Mouse (Mus musculus) embryonic facial prominence, embryonic 14.5 days (tissue): Measurements from ENCODE around the gene Fbxl19. TPM values are rescaled to one million over a fixed set of nuclear protein-coding genes. Genes with fewer than 3 reads are reported as not detected.

ENCODE experiments used
- ATAC-seq: fragments of 200-750 bp; cut with Nextera tagmentation; 2 replicates; pipeline ENCODE4 v1.8.0; 2017; ENCODE audit warnings: low read depth, moderate number of reproducible peaks, moderate TSS enrichment
- DNase-seq: peaks from one replicate; pipeline ENCODE4 v3.0.0-alpha.2; 2015; ENCODE audit warnings: low spot score
- H3K27ac ChIP-seq: fragments of 300-500 bp; sonication (generic); replicated peaks from 2 replicates; pipeline ENCODE4 v1.5.1; 2014; ENCODE audit warnings: low read depth, mild to moderate bottlenecking, low read length, moderate library complexity
- H3K27me3 ChIP-seq: fragments of 300-500 bp; sonication (generic); replicated peaks from 2 replicates; pipeline ENCODE4 v1.6.1; 2014; ENCODE audit warnings: low read length; ENCODE audit not compliant: control insufficient read depth, insufficient read depth
- H3K36me3 ChIP-seq: fragments of 300-500 bp; sonication (generic); 2 replicates; pipeline ENCODE4 v1.6.1; 2014; ENCODE audit warnings: low read length, mixed read lengths; ENCODE audit not compliant: control insufficient read depth, insufficient read depth
- H3K4me1 ChIP-seq: fragments of 300-500 bp; sonication (generic); 2 replicates; pipeline ENCODE4 v1.6.1; 2014; ENCODE audit warnings: antibody characterized with exemption, low read length; ENCODE audit not compliant: control insufficient read depth, insufficient read depth
- H3K4me2 ChIP-seq: fragments of 300-500 bp; sonication (generic); 2 replicates; pipeline ENCODE4 v1.6.1; 2014; ENCODE audit warnings: low read depth, mild to moderate bottlenecking, low read length, moderate library complexity, mixed read lengths
- H3K4me3 ChIP-seq: fragments of 300-500 bp; sonication (generic); 2 replicates; pipeline ENCODE4 v1.5.1; 2014; ENCODE audit warnings: low read depth, mild to moderate bottlenecking, low read length
- H3K9ac ChIP-seq: fragments of 300-500 bp; sonication (generic); 2 replicates; pipeline ENCODE4 v1.6.1; 2014; ENCODE audit warnings: low read depth, mild to moderate bottlenecking, low read length, moderate library complexity, mixed read lengths
- H3K9me3 ChIP-seq: fragments of 300-500 bp; sonication (generic); 2 replicates; pipeline ENCODE4 v1.6.1; 2016; ENCODE audit warnings: low read length; ENCODE audit not compliant: control insufficient read depth
- WGBS: fragments of 180-500 bp; shearing (Covaris S2); extraction: QIAGEN DNeasy Blood & Tissue Kit; methylation state at CpG from one replicate; pipeline ENCODE4 v1.1.7; 2014; 5-methylcytosine and 5-hydroxymethylcytosine counted together
- polyA plus RNA-seq: library from polyadenylated mRNA; unstranded; fragments of >200 nt; fragmentation: Nextera tagmentation; extraction: Ambion mirVana; gene quantifications from 2 replicates; pipeline ENCODE4 v1.2.1, GENCODE M21; 2014

Fbxl19 gene
- polyA plus RNA-seq, 1 experiment from 2014 or later: 3.0 TPM

GRCm38 (mm10) chr7:127768346-127768996 is 24.1 kb downstream of the Fbxl19 start:
- WGBS: 55% methylated on average over 11 of the region's 13 CpGs
- H3K4me1 ChIP-seq: peaks cover 14% of the 10 kb centered on the region; the same call in 1 of the 2 replicates
- H3K9ac ChIP-seq: no peak overlapping the region
- peak overlapping the region; percentile 89; the same call in 1 of the 2 replicates for H3K4me2 ChIP-seq
- H3K9me3 ChIP-seq: no peaks in the 10 kb centered on the region
- H3K27me3 ChIP-seq: no peaks in the 10 kb centered on the region
- no peak for DNase-seq
- peaks cover 46% of the 10 kb centered on the region for H3K36me3 ChIP-seq
- ATAC-seq: no peak
- 0 out of 2 replicates have a peak overlapping the region, but pooled peaks have one; percentile 70 for H3K4me3 ChIP-seq
- peak overlapping the region; percentile 93; the same call in 1 of the 2 replicates for H3K27ac ChIP-seq

GRCm38 (mm10) chr7:127768997-127769593 is 24.8 kb downstream of the Fbxl19 start:
- WGBS: 1% methylated on average over 16 of the region's 16 CpGs

DNA sequence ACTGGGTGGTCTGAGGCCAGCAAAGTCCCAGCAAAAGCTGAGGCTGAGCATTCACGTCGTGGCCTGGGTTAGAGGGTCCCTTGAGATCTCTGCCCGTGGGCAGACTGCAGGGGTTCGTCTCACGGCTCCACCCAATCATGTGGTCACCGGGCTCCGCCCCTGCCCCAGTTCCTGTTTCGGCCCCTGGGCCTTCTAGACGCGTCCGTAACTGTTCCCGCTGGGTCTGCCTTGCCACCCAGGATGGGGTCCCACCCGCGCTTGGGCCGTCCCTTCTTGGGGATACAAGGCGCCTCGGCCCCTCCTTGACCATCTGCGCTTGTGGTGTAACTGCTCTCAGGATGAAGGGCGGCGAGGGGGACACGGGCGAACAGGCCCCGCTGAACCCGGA is 25.3 kb downstream of the Fbxl19 start, which contains the start of gene Orai3:
Gene Orai3 (plus strand): TSS at position 165 of the 388 bp plus-strand sequence.
- Histone ChIP-seq H3K9ac (peak within 1 kb of the TSS; percentile 90), H3K4me1 (peaks cover 14% of the 10 kb centered on the region; the same call in 1 of the 2 replicates), H3K27ac (peak within 1 kb of the TSS; percentile 93), H3K27me3 (no peaks in the 10 kb centered on the region), H3K36me3 (peaks cover 39% of the 10 kb centered on the region), H3K4me2 (peak within 1 kb of the TSS; percentile 89), H3K9me3 (no peaks in the 10 kb centered on the region), H3K4me3 (peak within 1 kb of the TSS; percentile 70)
- ATAC-seq (peak; percentile 77), DNase-seq (peak; percentile 93)
- under 1% methylated on average over 18 of the region's 24 CpGs for WGBS

More at GRCm38 (mm10) chr7:127768997-127769593, 24.8 kb downstream of the Fbxl19 start:
- Histone ChIP-seq H3K36me3 (peaks cover 40% of the 10 kb centered on the region), H3K27ac (peak overlapping the region; percentile 93), H3K4me2 (peak overlapping the region; percentile 89), H3K4me1 (peaks cover 14% of the 10 kb centered on the region; the same call in 1 of the 2 replicates), H3K4me3 (peak overlapping the region; percentile 70), H3K9ac (peak overlapping the region; percentile 90), H3K27me3 (no peaks in the 10 kb centered on the region), H3K9me3 (no peaks in the 10 kb centered on the region)
- DNase-seq: peak; percentile 99
- peak; percentile 90 for ATAC-seq

- ATAC-seq (peak; percentile 7), DNase-seq (peak; percentile 29)
- 3% methylated on average over 24 of the region's 27 CpGs for WGBS
- H3K9me3 ChIP-seq: no peaks in the 10 kb centered on the region
- peaks cover 34% of the 10 kb centered on the region for H3K36me3 ChIP-seq
- peaks cover 14% of the 10 kb centered on the region; the same call in 1 of the 2 replicates for H3K4me1 ChIP-seq
- peak overlapping the region; percentile 70 for H3K4me3 ChIP-seq
- H3K27ac ChIP-seq: peak overlapping the region; percentile 93
- no peaks in the 10 kb centered on the region for H3K27me3 ChIP-seq
- peak overlapping the region; percentile 90 for H3K9ac ChIP-seq
- peak overlapping the region; percentile 89 for H3K4me2 ChIP-seq
Observed at GRCm38 (mm10) chr7:127770039-127770905, 25.9 kb downstream of the Fbxl19 start.

GRCm38 (mm10) chr7:127771262-127771661 is 26.9 kb downstream of the Fbxl19 start:
- no peak overlapping the region for H3K27ac ChIP-seq
- peaks cover 14% of the 10 kb centered on the region; the same call in 1 of the 2 replicates for H3K4me1 ChIP-seq
- H3K4me3 ChIP-seq: peak overlapping the region; percentile 70; the same call in 1 of the 2 replicates
- DNase-seq (no peak), ATAC-seq (no peak)
- no peaks in the 10 kb centered on the region for H3K27me3 ChIP-seq
- H3K9ac ChIP-seq: 0 out of 2 replicates have a peak overlapping the region, but pooled peaks have one; percentile 90
- WGBS: 77% methylated on average over 5 of the region's 5 CpGs
- peak overlapping the region; percentile 89 for H3K4me2 ChIP-seq
- peaks cover 24% of the 10 kb centered on the region for H3K36me3 ChIP-seq
- H3K9me3 ChIP-seq: no peaks in the 10 kb centered on the region

- DNase-seq (no peak), ATAC-seq (no peak)
- H3K9me3 ChIP-seq: no peaks in the 10 kb centered on the region
- WGBS: 71% methylated on average over 3 of the region's 3 CpGs
- peaks cover 14% of the 10 kb centered on the region; the same call in 1 of the 2 replicates for H3K4me1 ChIP-seq
- H3K27me3 ChIP-seq: no peaks in the 10 kb centered on the region
- no peak overlapping the region for H3K4me3 ChIP-seq
- H3K4me2 ChIP-seq: no peak overlapping the region
- no peak overlapping the region for H3K27ac ChIP-seq
- peaks cover 18% of the 10 kb centered on the region for H3K36me3 ChIP-seq
- H3K9ac ChIP-seq: no peak overlapping the region
Observed at GRCm38 (mm10) chr7:127772080-127772479, 27.7 kb downstream of the Fbxl19 start.

GRCm38 (mm10) chr7:127772557-127772956 is 28.2 kb downstream of the Fbxl19 start:
- WGBS: 97% methylated on average over 1 of the region's 1 CpGs
- Histone ChIP-seq H3K27ac (no peak overlapping the region), H3K9ac (no peak overlapping the region), H3K27me3 (no peaks in the 10 kb centered on the region), H3K4me2 (no peak overlapping the region), H3K4me1 (peaks cover 14% of the 10 kb centered on the region; the same call in 1 of the 2 replicates), H3K36me3 (peaks cover 13% of the 10 kb centered on the region), H3K4me3 (no peak overlapping the region), H3K9me3 (no peaks in the 10 kb centered on the region)
- DNase-seq (no peak), ATAC-seq (no peak)
